Mouse (Mus musculus): Measurements from ENCODE around the gene Casp1. TPM values are rescaled to one million over a fixed set of nuclear protein-coding genes. Genes with fewer than 3 reads are reported as not detected.
A peak's percentile ranks its signal among the peaks of the same experiment; 100 is the strongest.

Gene Casp1
- total RNA-seq (2017) = 51.6 and 60.8 TPM in 2 replicates

DNA sequence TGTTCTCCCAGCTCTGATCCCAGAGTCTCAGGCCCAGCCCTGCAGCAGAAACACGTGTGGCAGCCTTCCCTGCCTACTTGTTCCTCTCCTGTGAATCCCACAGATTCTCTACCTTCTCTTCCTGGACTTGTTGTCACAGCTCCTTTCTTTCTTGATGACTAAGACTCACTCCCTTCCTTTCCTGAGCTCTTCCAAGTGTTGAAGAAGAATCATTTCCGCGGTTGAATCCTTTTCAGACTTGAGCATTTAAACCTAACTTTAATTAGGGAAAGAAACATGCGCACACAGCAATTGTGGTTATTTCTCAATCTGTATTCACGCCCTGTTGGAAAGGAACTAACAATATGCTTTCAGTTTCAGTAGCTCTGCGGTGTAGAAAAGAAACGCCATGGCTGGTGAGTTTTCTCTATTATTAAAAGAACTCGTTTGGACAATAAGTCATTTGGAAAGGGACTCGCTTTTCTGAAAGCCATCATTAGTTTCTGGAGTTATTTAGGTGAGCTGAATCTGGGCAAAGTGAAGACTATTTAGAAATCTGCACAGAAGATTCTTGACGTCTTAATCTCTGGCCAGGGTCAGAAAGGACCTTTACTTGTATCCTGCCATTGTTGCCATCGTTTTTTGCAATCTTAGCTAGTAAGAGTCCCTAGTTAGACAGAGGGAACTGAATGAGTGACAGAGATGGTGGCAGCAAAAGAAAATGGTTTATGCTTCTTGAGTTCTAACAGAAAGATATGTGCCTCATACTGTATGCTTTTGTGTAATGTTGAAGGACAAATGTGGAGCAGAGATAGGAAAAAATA lies at the start of gene Casp1:
TSS of gene Casp1 (plus strand) at position 189 of the 803 bp plus-strand sequence.
- peak; percentile 91 for ATAC-seq (replicated peaks; ENCODE audit: low read depth, poor library complexity, severe bottlenecking)

- ATAC-seq (replicated peaks; ENCODE audit: low read depth, poor library complexity, severe bottlenecking) = no peak
These were observed 34.3 kb upstream of the Casp1 start for GRCm38 (mm10) chr9:5263951-5264475.

DNA sequence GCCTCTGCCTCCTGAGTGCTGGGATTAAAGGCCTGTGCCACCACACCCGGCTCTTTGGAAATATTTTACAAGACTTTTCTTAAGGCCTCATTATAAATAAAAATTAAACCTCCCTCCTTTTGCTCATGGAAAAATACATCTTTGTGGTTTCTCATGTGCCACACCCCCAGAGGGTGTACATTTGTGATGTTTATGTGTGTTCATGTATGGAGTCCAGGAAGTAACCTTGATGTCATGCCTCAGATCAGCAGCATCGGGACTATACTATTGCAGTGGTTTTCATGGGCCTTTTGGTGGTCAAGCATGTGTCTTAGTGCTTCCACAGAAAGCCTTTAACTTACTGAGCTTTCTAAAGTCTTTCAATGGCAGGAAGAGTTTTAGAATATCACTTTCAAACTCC lies 28.0 kb upstream of the Casp1 start:
- ATAC-seq (replicated peaks; ENCODE audit: low read depth, poor library complexity, severe bottlenecking) = no peak

GRCm38 (mm10) chr9:5270884-5271283 lies 27.4 kb upstream of the Casp1 start:
- ATAC-seq (replicated peaks; ENCODE audit: low read depth, poor library complexity, severe bottlenecking) = no peak

DNA sequence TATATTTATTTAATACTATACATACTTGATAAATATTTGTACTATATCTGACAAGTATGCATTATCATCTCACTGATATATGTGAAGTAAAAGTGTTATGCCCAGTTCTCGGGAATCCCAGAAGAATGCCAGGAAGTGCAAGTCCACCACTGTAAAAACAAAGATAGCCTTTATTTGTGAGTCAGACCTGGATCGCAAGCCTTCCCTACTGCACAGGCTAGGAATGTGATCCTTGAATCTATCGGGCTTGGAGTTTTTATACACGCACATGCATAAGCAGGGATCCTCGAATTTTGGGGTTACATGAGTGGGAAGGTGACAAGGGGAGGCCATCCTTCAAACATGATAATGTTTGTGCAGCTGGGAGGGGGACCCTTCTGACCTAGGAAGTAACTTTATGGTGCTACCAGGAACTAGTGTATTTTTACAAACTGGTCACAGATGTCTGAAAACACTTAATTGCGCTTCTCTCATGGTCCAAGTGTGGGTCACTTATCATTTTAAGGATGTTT lies 26.9 kb upstream of the Casp1 start:
- ATAC-seq (replicated peaks; ENCODE audit: low read depth, poor library complexity, severe bottlenecking) = no peak

- no peak for ATAC-seq (replicated peaks; ENCODE audit: low read depth, poor library complexity, severe bottlenecking)
These were observed 12.2 kb upstream of the Casp1 start for GRCm38 (mm10) chr9:5286071-5286470.

DNA sequence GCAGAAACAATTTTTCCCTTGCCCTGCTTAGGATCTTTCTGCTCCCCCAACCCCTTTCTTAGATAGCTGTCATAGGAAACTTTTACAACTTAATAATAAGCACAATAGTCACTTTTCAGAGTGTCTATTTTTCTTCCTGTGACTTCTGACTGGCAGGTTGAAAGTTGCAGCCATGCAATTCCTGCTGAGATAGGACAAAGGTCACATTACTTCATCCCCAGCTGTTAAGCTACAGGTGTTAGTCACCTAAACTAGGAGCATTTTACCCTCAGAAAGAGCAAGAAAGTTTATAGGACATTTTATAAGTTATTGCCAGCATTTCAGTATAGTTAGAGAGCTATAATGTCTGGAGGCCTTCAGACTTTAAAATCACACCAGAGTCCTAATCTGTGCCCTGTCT lies 11.7 kb upstream of the Casp1 start:
- ATAC-seq (replicated peaks; ENCODE audit: low read depth, poor library complexity, severe bottlenecking) = no peak

GRCm38 (mm10) chr9:5296354-5297237 lies 1.7 kb upstream of the Casp1 start:
- no peak for ATAC-seq (replicated peaks; ENCODE audit: low read depth, poor library complexity, severe bottlenecking)

DNA sequence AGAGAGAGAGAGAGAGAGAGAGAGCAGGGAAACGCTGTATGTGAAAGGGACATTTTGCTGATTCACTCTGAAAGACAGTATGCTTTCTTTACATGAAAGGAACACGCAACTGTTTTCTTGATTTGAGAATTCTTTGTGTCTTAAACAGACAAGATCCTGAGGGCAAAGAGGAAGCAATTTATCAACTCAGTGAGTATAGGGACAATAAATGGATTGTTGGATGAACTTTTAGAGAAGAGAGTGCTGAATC lies 740 bp downstream of the Casp1 start:
- peak; percentile 16; the same call in 1 of the 2 replicates for ATAC-seq (replicated peaks; ENCODE audit: low read depth, poor library complexity, severe bottlenecking)

GRCm38 (mm10) chr9:5308561-5308960 lies 10.2 kb downstream of the Casp1 start, which contains the start of gene Casp4:
Gene Casp4 (plus strand): TSS chr9:5308828.
- peak; percentile 94 for ATAC-seq (replicated peaks; ENCODE audit: low read depth, poor library complexity, severe bottlenecking)

DNA sequence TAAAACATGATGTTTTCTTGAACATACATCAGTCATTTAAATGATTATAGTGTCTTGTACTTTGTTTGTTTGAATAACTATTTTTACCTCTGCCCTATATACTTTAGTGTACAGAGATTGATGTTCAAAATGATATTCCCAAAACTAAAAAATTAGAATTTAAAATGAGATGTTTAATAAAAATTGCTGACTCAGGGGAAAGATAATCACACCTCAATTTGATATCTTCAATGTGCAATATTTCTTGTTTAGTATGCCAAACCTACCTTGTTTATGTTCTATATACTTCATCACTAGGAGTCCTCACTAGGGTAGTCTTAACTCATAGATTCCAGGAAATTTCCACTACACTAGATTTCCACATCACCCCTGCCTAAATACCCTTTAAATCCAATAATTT lies 11.8 kb downstream of the Casp1 start:
- ATAC-seq (replicated peaks; ENCODE audit: low read depth, poor library complexity, severe bottlenecking) = no peak

DNA sequence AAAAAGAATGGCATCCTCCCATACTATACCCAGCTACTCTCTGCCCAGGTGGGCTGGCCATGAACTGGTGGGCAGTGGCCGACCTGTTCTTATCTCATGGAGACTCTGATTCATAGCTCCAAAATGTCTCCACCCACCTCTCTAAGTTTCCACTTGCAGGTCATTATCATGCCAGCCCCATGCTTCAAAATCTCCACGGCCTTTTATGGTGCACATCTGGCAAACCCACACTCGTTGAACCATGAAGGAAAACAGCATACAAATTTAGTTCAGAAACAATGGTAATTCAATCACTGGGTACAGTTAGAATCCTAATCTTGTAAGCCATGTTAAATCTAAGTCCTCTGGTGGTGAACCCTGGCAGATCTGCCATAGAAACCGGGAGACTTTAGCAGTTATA lies 13.1 kb downstream of the Casp1 start:
- ATAC-seq (replicated peaks; ENCODE audit: low read depth, poor library complexity, severe bottlenecking) = no peak

DNA sequence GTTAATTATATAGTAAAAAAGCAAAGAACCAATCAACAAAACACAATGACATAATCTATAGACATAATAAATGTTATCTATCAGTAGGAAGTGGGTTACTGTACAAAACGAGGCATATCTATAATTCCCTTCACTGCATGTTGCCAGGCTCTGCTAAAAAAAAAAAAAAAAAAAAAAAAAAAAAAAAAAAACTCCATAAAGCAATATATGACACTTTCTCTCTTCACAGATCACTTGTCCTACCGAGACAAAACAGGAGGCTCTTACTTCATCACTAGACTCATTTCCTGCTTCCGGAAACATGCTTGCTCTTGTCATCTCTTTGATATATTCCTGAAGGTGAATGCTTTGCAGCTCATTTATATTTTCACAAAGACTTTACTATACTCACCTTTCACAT lies 29.9 kb downstream of the Casp1 start:
- no peak for ATAC-seq (replicated peaks; ENCODE audit: low read depth, poor library complexity, severe bottlenecking)

DNA sequence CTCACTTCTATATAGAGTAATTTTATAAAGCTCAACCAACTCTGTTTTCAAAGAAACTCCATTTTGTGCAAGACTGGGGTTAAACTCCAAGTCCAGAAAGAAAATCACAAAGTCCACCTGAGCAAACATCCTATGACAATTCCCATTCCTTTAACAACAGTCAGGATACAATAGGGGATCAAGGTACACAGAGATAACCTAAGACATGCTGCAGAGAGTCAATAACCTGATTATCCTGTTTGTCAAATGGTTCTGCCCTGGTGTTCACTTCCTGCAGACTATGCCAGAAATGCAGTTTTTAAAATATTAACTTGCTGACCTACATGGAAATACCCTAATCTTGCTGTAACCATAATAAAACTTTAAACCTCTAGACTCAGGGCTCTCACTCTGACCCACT lies 34.1 kb downstream of the Casp1 start:
- no peak for ATAC-seq (replicated peaks; ENCODE audit: low read depth, poor library complexity, severe bottlenecking)

DNA sequence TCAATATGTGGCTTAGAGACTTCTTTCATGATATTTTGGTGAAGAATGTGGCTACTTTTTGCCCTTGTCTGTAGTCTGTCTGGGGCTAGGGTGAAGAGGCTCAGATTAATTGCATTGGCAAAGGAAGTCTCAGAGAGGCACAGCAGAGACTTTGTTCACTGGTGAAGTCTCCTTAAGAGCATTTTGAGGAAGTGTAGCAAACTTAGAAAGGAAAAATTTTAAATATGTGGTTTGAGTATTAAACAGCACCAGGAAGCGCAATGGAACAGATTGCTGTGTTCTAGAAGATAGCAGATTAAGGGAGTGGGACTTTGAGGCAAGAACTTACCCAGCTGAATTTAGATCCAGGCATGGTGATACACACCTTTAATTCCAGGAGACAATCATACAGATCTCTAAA lies 35.1 kb downstream of the Casp1 start:
- peak; percentile 85 for ATAC-seq (replicated peaks; ENCODE audit: low read depth, poor library complexity, severe bottlenecking)

GRCm38 (mm10) chr9:5343092-5343491 lies 44.8 kb downstream of the Casp1 start:
- ATAC-seq (replicated peaks; ENCODE audit: low read depth, poor library complexity, severe bottlenecking) = peak; percentile 89

GRCm38 (mm10) chr9:5344090-5344489 lies 45.8 kb downstream of the Casp1 start:
- ATAC-seq (replicated peaks; ENCODE audit: low read depth, poor library complexity, severe bottlenecking) = peak; percentile 53

GRCm38 (mm10) chr9:5345291-5345898 lies 47.1 kb downstream of the Casp1 start, which contains the start of gene Casp12:
Gene Casp12 (plus strand): TSS chr9:5345430.
- no peak for ATAC-seq (replicated peaks; ENCODE audit: low read depth, poor library complexity, severe bottlenecking)

GRCm38 (mm10) chr9:5347381-5347780 lies 49.1 kb downstream of the Casp1 start:
- ATAC-seq (replicated peaks; ENCODE audit: low read depth, poor library complexity, severe bottlenecking) = no peak

GRCm38 (mm10) chr9:5353673-5354072 lies 55.4 kb downstream of the Casp1 start:
- ATAC-seq (replicated peaks; ENCODE audit: low read depth, poor library complexity, severe bottlenecking) = no peak
